Mouse (Mus musculus): ENCODE results near the gene Gm9376. TPM values are rescaled to one million over a fixed set of nuclear protein-coding genes. Genes with fewer than 3 reads are reported as not detected.

Gene Gm9376
- polyA plus RNA-seq, 2 experiments = not detected

- WGBS = 37% methylated on average over 9 of the region's 9 CpGs
- DNase-seq (ENCODE audit: low spot score) (peak; percentile 42), ATAC-seq (ENCODE audit: low FRiP score, low read depth) (peak; percentile 30; the same call in 1 of the 2 replicates)
- Histone ChIP-seq H3K4me2 (replicated peaks; ENCODE audit: low read depth, low read length, severe bottlenecking) (peak overlapping the region; percentile 15; the same call in 1 of the 2 replicates), H3K27ac (replicated peaks; ENCODE audit: low read depth, low read length) (no peak overlapping the region), H3K4me1 (ENCODE audit: control insufficient read depth, insufficient read depth, low read length) (peaks cover 5% of the 10 kb centered on the region), H3K27me3 (ENCODE audit: control insufficient read depth, insufficient read depth, low read length) (no peaks in the 10 kb centered on the region), H3K4me3 (replicated peaks; ENCODE audit: low read length) (no peak overlapping the region), H3K9ac (ENCODE audit: low read depth, low read length, severe bottlenecking) (no peak overlapping the region), H3K9me3 (ENCODE audit: control insufficient read depth, low read length) (no peaks in the 10 kb centered on the region), H3K36me3 (ENCODE audit: control insufficient read depth, insufficient read depth, low read length) (no peaks in the 10 kb centered on the region)
- no peak for TF ChIP-seq POLR2A (IDR thresholded peaks at IDR 0.05; ENCODE audit: borderline replicate concordance, extremely low read depth, insufficient read depth, insufficient read length)
These were observed 39.2 kb downstream of the Gm9376 start for GRCm38 (mm10) chr14:118305951-118306350.

GRCm38 (mm10) chr14:118307060-118307459 is 40.3 kb downstream of the Gm9376 start:
- TF ChIP-seq POLR2A (IDR thresholded peaks at IDR 0.05; ENCODE audit: borderline replicate concordance, extremely low read depth, insufficient read depth, insufficient read length) = no peak
- H3K4me3 ChIP-seq (replicated peaks; ENCODE audit: low read length) = no peak overlapping the region
- no peak for ATAC-seq (ENCODE audit: low FRiP score, low read depth)
- no peaks in the 10 kb centered on the region for H3K36me3 ChIP-seq (ENCODE audit: control insufficient read depth, insufficient read depth, low read length)
- peaks cover 5% of the 10 kb centered on the region for H3K4me1 ChIP-seq (ENCODE audit: control insufficient read depth, insufficient read depth, low read length)
- no peaks in the 10 kb centered on the region for H3K9me3 ChIP-seq (ENCODE audit: control insufficient read depth, low read length)
- 66% methylated on average over 8 of the region's 8 CpGs for WGBS
- H3K27me3 ChIP-seq (ENCODE audit: control insufficient read depth, insufficient read depth, low read length) = no peaks in the 10 kb centered on the region
- no peak overlapping the region for H3K9ac ChIP-seq (ENCODE audit: low read depth, low read length, severe bottlenecking)
- no peak overlapping the region for H3K4me2 ChIP-seq (replicated peaks; ENCODE audit: low read depth, low read length, severe bottlenecking)
- H3K27ac ChIP-seq (replicated peaks; ENCODE audit: low read depth, low read length) = no peak overlapping the region
- DNase-seq (ENCODE audit: low spot score) = no peak

DNA sequence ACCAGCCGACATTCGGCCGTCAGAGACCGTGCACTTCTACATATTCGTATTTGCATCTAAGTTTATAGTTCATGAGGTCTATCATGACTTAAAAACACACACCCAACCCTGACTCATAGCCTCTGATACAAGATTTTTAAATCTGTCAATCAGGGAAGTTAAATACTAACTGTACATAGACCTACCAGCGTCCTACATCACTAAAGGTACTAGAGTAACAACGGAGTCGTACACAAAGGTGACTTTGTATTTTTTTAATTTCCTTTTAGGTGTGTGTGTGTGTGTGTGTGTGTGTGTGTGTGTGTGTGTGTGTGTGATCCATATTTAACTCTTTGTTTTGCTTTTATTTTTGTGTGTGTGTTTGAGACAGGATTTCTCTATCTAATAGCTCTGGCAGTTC is 44.9 kb downstream of the Gm9376 start:
- Histone ChIP-seq H3K9ac (ENCODE audit: low read depth, low read length, severe bottlenecking) (no peak overlapping the region), H3K9me3 (ENCODE audit: control insufficient read depth, low read length) (no peaks in the 10 kb centered on the region), H3K4me1 (ENCODE audit: control insufficient read depth, insufficient read depth, low read length) (no peaks in the 10 kb centered on the region), H3K36me3 (ENCODE audit: control insufficient read depth, insufficient read depth, low read length) (no peaks in the 10 kb centered on the region), H3K4me2 (replicated peaks; ENCODE audit: low read depth, low read length, severe bottlenecking) (no peak overlapping the region), H3K4me3 (replicated peaks; ENCODE audit: low read length) (no peak overlapping the region), H3K27me3 (ENCODE audit: control insufficient read depth, insufficient read depth, low read length) (no peaks in the 10 kb centered on the region), H3K27ac (replicated peaks; ENCODE audit: low read depth, low read length) (no peak overlapping the region)
- ATAC-seq (ENCODE audit: low FRiP score, low read depth) (no peak), DNase-seq (ENCODE audit: low spot score) (no peak)
- 86% methylated on average over 8 of the region's 8 CpGs for WGBS
- no peak for TF ChIP-seq POLR2A (IDR thresholded peaks at IDR 0.05; ENCODE audit: borderline replicate concordance, extremely low read depth, insufficient read depth, insufficient read length)

- 90% methylated on average over 10 of the region's 10 CpGs for WGBS
- Histone ChIP-seq H3K36me3 (ENCODE audit: control insufficient read depth, insufficient read depth, low read length) (no peaks in the 10 kb centered on the region), H3K27me3 (ENCODE audit: control insufficient read depth, insufficient read depth, low read length) (no peaks in the 10 kb centered on the region), H3K9ac (ENCODE audit: low read depth, low read length, severe bottlenecking) (no peak overlapping the region), H3K4me2 (replicated peaks; ENCODE audit: low read depth, low read length, severe bottlenecking) (no peak overlapping the region), H3K4me1 (ENCODE audit: control insufficient read depth, insufficient read depth, low read length) (no peaks in the 10 kb centered on the region), H3K4me3 (replicated peaks; ENCODE audit: low read length) (no peak overlapping the region), H3K9me3 (ENCODE audit: control insufficient read depth, low read length) (no peaks in the 10 kb centered on the region), H3K27ac (replicated peaks; ENCODE audit: low read depth, low read length) (no peak overlapping the region)
- TF ChIP-seq POLR2A (IDR thresholded peaks at IDR 0.05; ENCODE audit: borderline replicate concordance, extremely low read depth, insufficient read depth, insufficient read length) = no peak
- no peak for DNase-seq (ENCODE audit: low spot score)
- ATAC-seq (ENCODE audit: low FRiP score, low read depth) = no peak
These were observed 45.9 kb downstream of the Gm9376 start for GRCm38 (mm10) chr14:118312664-118313063.

DNA sequence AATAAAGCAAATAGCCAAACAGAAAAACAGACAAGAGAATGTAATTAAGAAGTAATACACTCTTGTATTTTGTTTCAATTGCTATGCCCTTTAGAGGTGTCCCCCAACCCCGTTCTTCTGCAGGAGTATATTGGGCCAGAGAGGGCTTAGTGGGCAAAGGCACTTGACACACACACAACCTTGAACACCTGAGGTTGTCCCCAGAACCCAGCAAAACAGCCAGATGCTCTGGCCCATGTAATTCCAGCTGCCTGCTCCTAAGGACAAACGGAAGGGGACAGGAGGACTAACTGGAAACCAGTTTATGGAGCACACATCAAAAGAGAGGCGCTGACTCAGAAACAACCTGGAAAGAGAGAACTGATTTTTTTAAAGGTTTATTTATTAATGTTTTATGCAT is 47.2 kb downstream of the Gm9376 start:
- DNase-seq (ENCODE audit: low spot score) (no peak), ATAC-seq (ENCODE audit: low FRiP score, low read depth) (no peak)
- WGBS = 87% methylated on average over 3 of the region's 3 CpGs
- no peaks in the 10 kb centered on the region for H3K36me3 ChIP-seq (ENCODE audit: control insufficient read depth, insufficient read depth, low read length)
- H3K4me3 ChIP-seq (replicated peaks; ENCODE audit: low read length) = no peak overlapping the region
- no peaks in the 10 kb centered on the region for H3K27me3 ChIP-seq (ENCODE audit: control insufficient read depth, insufficient read depth, low read length)
- no peak overlapping the region for H3K27ac ChIP-seq (replicated peaks; ENCODE audit: low read depth, low read length)
- H3K9me3 ChIP-seq (ENCODE audit: control insufficient read depth, low read length) = no peaks in the 10 kb centered on the region
- no peak for TF ChIP-seq POLR2A (IDR thresholded peaks at IDR 0.05; ENCODE audit: borderline replicate concordance, extremely low read depth, insufficient read depth, insufficient read length)
- H3K4me1 ChIP-seq (ENCODE audit: control insufficient read depth, insufficient read depth, low read length) = no peaks in the 10 kb centered on the region
- H3K9ac ChIP-seq (ENCODE audit: low read depth, low read length, severe bottlenecking) = no peak overlapping the region
- H3K4me2 ChIP-seq (replicated peaks; ENCODE audit: low read depth, low read length, severe bottlenecking) = no peak overlapping the region

DNA sequence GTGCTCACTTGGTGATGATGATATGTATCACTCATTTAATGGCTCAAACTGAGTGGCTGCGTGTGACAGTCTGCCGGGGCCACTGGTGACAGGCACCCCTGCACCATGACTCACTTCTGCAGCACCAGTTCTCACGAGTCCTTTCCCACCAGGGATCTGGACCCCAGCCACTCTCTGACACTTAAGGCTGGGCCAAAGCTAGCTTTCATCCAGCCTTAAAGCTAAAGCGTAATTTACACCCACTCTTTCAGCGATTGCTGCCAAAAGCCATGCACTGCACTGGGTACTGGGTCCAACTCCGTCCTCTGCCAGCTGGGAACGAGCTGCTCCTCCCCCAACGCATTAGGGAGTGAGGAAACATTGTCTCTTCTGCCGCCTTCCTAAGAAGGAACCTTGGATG is 50.5 kb downstream of the Gm9376 start:
- WGBS = 62% methylated on average over 9 of the region's 9 CpGs
- Histone ChIP-seq H3K27ac (replicated peaks; ENCODE audit: low read depth, low read length) (no peak overlapping the region), H3K9me3 (ENCODE audit: control insufficient read depth, low read length) (no peaks in the 10 kb centered on the region), H3K4me3 (replicated peaks; ENCODE audit: low read length) (no peak overlapping the region), H3K27me3 (ENCODE audit: control insufficient read depth, insufficient read depth, low read length) (peaks cover 15% of the 10 kb centered on the region; the same call in 1 of the 2 replicates), H3K4me2 (replicated peaks; ENCODE audit: low read depth, low read length, severe bottlenecking) (no peak overlapping the region), H3K9ac (ENCODE audit: low read depth, low read length, severe bottlenecking) (no peak overlapping the region), H3K4me1 (ENCODE audit: control insufficient read depth, insufficient read depth, low read length) (no peaks in the 10 kb centered on the region), H3K36me3 (ENCODE audit: control insufficient read depth, insufficient read depth, low read length) (no peaks in the 10 kb centered on the region)
- DNase-seq (ENCODE audit: low spot score) = no peak
- no peak for ATAC-seq (ENCODE audit: low FRiP score, low read depth)
- TF ChIP-seq POLR2A (IDR thresholded peaks at IDR 0.05; ENCODE audit: borderline replicate concordance, extremely low read depth, insufficient read depth, insufficient read length) = no peak

Small RNA genes lying within 50 kb of the gene (microRNA-seq; reads per million reads assigned to microRNA genes)
- not detected for gene Mir6241

Other genes with a start within 250 kb of the Gm9376 start
- gene Dct, start 214.7 kb upstream of the Gm9376 start, polyA plus RNA-seq (2012; rRNA removed) = 2.4 and 4.1 TPM in 2 replicates
- 3.2 and 3.3 TPM in 2 replicates for gene Dct, start 214.7 kb upstream of the Gm9376 start, polyA plus RNA-seq (2014; fragmentation: Nextera tagmentation; extraction: Ambion mirVana)
- gene Tgds, start 134.2 kb upstream of the Gm9376 start, polyA plus RNA-seq (2012; rRNA removed) = 36.0 and 39.9 TPM in 2 replicates
- gene Tgds, start 134.2 kb upstream of the Gm9376 start, polyA plus RNA-seq (2014; fragmentation: Nextera tagmentation; extraction: Ambion mirVana) = 37.9 and 38.6 TPM in 2 replicates
- 60.8 and 75.7 TPM in 2 replicates for gene Gpr180, start 129.8 kb upstream of the Gm9376 start, polyA plus RNA-seq (2012; rRNA removed)
- 82.6 and 84.5 TPM in 2 replicates for gene Gpr180, start 129.8 kb upstream of the Gm9376 start, polyA plus RNA-seq (2014; fragmentation: Nextera tagmentation; extraction: Ambion mirVana)
- gene Sox21, start 29.9 kb upstream of the Gm9376 start, polyA plus RNA-seq (2012; rRNA removed) = 0.85 and 0.98 TPM in 2 replicates
- 0.65 and 0.84 TPM in 2 replicates for gene Sox21, start 29.9 kb upstream of the Gm9376 start, polyA plus RNA-seq (2014; fragmentation: Nextera tagmentation; extraction: Ambion mirVana)